Mouse (Mus musculus) kidney, postnatal 25 days (tissue): ENCODE measurements around the gene Olfr1375.
A peak's percentile ranks its signal among the peaks of the same experiment; 100 is the strongest.
"Not testable (repeated sequence)": the region's sequence is repeated elsewhere in the genome, so short reads cannot be mapped to it uniquely, and the experiment has no call there.

Source experiments
- DNase-seq, 2 experiments: peaks; one replicate each; pipeline ENCODE4 v3.0.0; 2021; ENCODE audit warnings: mixed read lengths in 2 of 2

Olfr1375 gene

GRCm38 (mm10) chr11:51047809-51048208 lies at the start of gene Olfr1375:
Gene Olfr1375, plus strand, starts transcription at chr11:51048109.
- peak; percentile 32 to 36 for DNase-seq

- DNase-seq: no peak
These were observed 44.6 kb upstream of the Olfr1375 start, which contains the start of gene Olfr51 for GRCm38 (mm10) chr11:51003296-51003695. Gene Olfr51, plus strand, starts transcription at chr11:51003596.

GRCm38 (mm10) chr11:51011821-51012220 lies 36.1 kb upstream of the Olfr1375 start:
- peak; percentile 68 to 69 for DNase-seq

GRCm38 (mm10) chr11:51013936-51014335 lies 34.0 kb upstream of the Olfr1375 start, which contains the start of gene Olfr54:
Gene Olfr54, plus strand, starts transcription at chr11:51014236.
- no peak for DNase-seq

- no peak for DNase-seq
These were observed 31.6 kb upstream of the Olfr1375 start for GRCm38 (mm10) chr11:51016341-51016740.

- peak; percentile 39 to 64 for DNase-seq
These were observed 21.1 kb upstream of the Olfr1375 start for GRCm38 (mm10) chr11:51026811-51027210.

GRCm38 (mm10) chr11:51029381-51029780 lies 18.5 kb upstream of the Olfr1375 start:
- DNase-seq: peak; percentile 19 to 40

- DNase-seq: peak; percentile 11 to 65
These were observed 17.7 kb upstream of the Olfr1375 start for GRCm38 (mm10) chr11:51030225-51030624.

GRCm38 (mm10) chr11:51032851-51033250 lies 15.1 kb upstream of the Olfr1375 start:
- peak in 1 of 2 experiments; percentile 45 for DNase-seq

GRCm38 (mm10) chr11:51034141-51034540 lies 13.8 kb upstream of the Olfr1375 start:
- not testable (repeated sequence) for DNase-seq

- DNase-seq: peak; percentile 56 to 58
These were observed 12.0 kb upstream of the Olfr1375 start for GRCm38 (mm10) chr11:51035951-51036350.

GRCm38 (mm10) chr11:51044776-51045175 lies 3.1 kb upstream of the Olfr1375 start:
- DNase-seq: not testable (repeated sequence)

GRCm38 (mm10) chr11:51051678-51052077 lies 3.8 kb downstream of the Olfr1375 start:
- no peak for DNase-seq

GRCm38 (mm10) chr11:51053230-51053629 lies 5.3 kb downstream of the Olfr1375 start:
- no peak for DNase-seq

GRCm38 (mm10) chr11:51059151-51059571 lies 11.3 kb downstream of the Olfr1375 start, which contains the start of gene Zfp354a:
Gene Zfp354a, plus strand, starts transcription at chr11:51059257.
- peak; percentile 88 to 90 for DNase-seq

GRCm38 (mm10) chr11:51059640-51060039 lies 11.7 kb downstream of the Olfr1375 start:
- no peak for DNase-seq

GRCm38 (mm10) chr11:51060981-51061380 lies 13.1 kb downstream of the Olfr1375 start:
- DNase-seq: peak; percentile 81 to 89

GRCm38 (mm10) chr11:51063276-51063675 lies 15.4 kb downstream of the Olfr1375 start:
- peak in 1 of 2 experiments; percentile 18 for DNase-seq

- DNase-seq: no peak
These were observed 15.9 kb downstream of the Olfr1375 start for GRCm38 (mm10) chr11:51063841-51064240.

GRCm38 (mm10) chr11:51084527-51084926 lies 36.6 kb downstream of the Olfr1375 start:
- DNase-seq: peak; percentile 45 to 60

GRCm38 (mm10) chr11:51085269-51085668 lies 37.4 kb downstream of the Olfr1375 start:
- no peak for DNase-seq
